Comparison of ENCODE assay signal across 25 mouse cellular contexts in genomic region chr12:77603832-77604501, GRCm38 (mm10).
DNase-seq lines count a peak whose midpoint lies in the region; ATAC-seq and TF ChIP-seq lines count a peak whose summit lies in the region.
"Had no signal": no experiment of that assay in that cellular context is flagged by ENCODE, and none has a peak within 500 bp of the region (broad histone marks: within the 10 kb centered on the region; RNA-seq: fewer than 3 reads in every experiment).

No protein-coding gene starts in this region.

- H3K27ac ChIP-seq in left cerebral cortex, adult 2 months: peak overlapping the region; percentile 34; the same call in 1 of the 2 replicates
- no peak overlapping the region for H3K27ac ChIP-seq in hindbrain, embryonic 11.5 days (ENCODE audit: low read depth, low read length)
- H3K27ac ChIP-seq in limb, embryonic 10.5 days: no peak overlapping the region
- H3K27ac ChIP-seq: embryonic facial prominence, embryonic 10.5 days; forebrain, embryonic 15.5 days; hindbrain, embryonic 14.5 days; kidney, postnatal 0 days; macrophage; neural tube, embryonic 13.5 days had no signal

- WGBS in hindbrain, embryonic 11.5 days: 91% methylated on average over 12 of the region's 12 CpGs
- 92% methylated on average over 12 of the region's 12 CpGs for WGBS in limb, embryonic 10.5 days

- intact Hi-C loops in left cerebral cortex, postnatal 10 days (cut with DNase I): no loop called here
- intact Hi-C loops in left cerebral cortex, adult 2 months (cut with DNase I): loop anchor here (2.0 to 5.0 kb wide), 2 partner anchors 58 to 399 kb away; no protein-coding TSS in a partner anchor

- no peak for TF ChIP-seq CTCF in left cerebral cortex, adult 2 months (IDR thresholded peaks at IDR 0.05)

- H3K9me3 ChIP-seq in hindbrain, embryonic 11.5 days (ENCODE audit: control insufficient read depth, low read length): no peaks in the 10 kb centered on the region
- H3K9me3 ChIP-seq in limb, embryonic 10.5 days (replicated peaks): no peaks in the 10 kb centered on the region
- H3K9me3 ChIP-seq: embryonic facial prominence, embryonic 10.5 days; forebrain, embryonic 15.5 days; neural tube, embryonic 13.5 days had no signal

- DNase-seq in frontal cortex, postnatal 36 days (ENCODE audit: low spot score in 2 of 2): peak; percentile 33 to 48
- DNase-seq in frontal cortex, postnatal 25 days (ENCODE audit: low spot score in 2 of 2): no peak
- DNase-seq in left cerebral cortex, adult 11 months (ENCODE audit: low spot score): peak; percentile 23
- no peak for DNase-seq in left cerebral cortex, postnatal 10 days (ENCODE audit: extremely low spot score in 1 of 2, low spot score in 2 of 2)
- peak in 1 of 2 experiments; percentile 28 for DNase-seq in left cerebral cortex, adult 2 months (ENCODE audit: extremely low spot score in 1 of 2, low spot score in 2 of 2)
- peak; percentile 31 to 41 for DNase-seq in right cerebral cortex, postnatal 36 days (ENCODE audit: low spot score in 2 of 2)
- DNase-seq in hindbrain, embryonic 11.5 days (ENCODE audit: low spot score): no peak
- no peak for DNase-seq in limb, embryonic 10.5 days (ENCODE audit: low spot score)
- DNase-seq: cerebellum, adult 11-12 months; cerebellum, postnatal 10 days; gastrocnemius, postnatal 36 days; heart, postnatal 36 days; kidney, adult 18-20 months; retina, postnatal 1 day; thymus, postnatal 36 days had no signal

- no peak for ATAC-seq in hindbrain, embryonic 11.5 days (ENCODE audit: low FRiP score)
- ATAC-seq: CD4-positive, CD25-positive, alpha-beta regulatory T cell, adult 4 months; forebrain, embryonic 15.5 days; inflammation-experienced regulatory T-cells, adult 6 months; midbrain, embryonic 16.5 days had no signal

- H3K4me2 ChIP-seq in hindbrain, embryonic 11.5 days (replicated peaks; ENCODE audit: low read depth, low read length): no peak overlapping the region
- H3K4me2 ChIP-seq: forebrain, embryonic 15.5 days; hindbrain, embryonic 14.5 days; neural tube, embryonic 13.5 days had no signal

- no peaks in the 10 kb centered on the region for H3K36me3 ChIP-seq in hindbrain, embryonic 11.5 days (ENCODE audit: control insufficient read depth, insufficient read depth, low read length)
- H3K36me3 ChIP-seq in limb, embryonic 10.5 days: no peaks in the 10 kb centered on the region
- H3K36me3 ChIP-seq: embryonic facial prominence, embryonic 10.5 days; forebrain, embryonic 15.5 days; neural tube, embryonic 13.5 days had no signal

- H3K4me1 ChIP-seq in hindbrain, embryonic 11.5 days (replicated peaks; ENCODE audit: control insufficient read depth, insufficient read depth, low read length): no peaks in the 10 kb centered on the region
- peaks cover 15% of the 10 kb centered on the region for H3K4me1 ChIP-seq in limb, embryonic 10.5 days
- H3K4me1 ChIP-seq: forebrain, embryonic 15.5 days had no signal

- no peaks in the 10 kb centered on the region for H3K27me3 ChIP-seq in hindbrain, embryonic 11.5 days (ENCODE audit: control insufficient read depth, insufficient read depth, low read length)
- H3K27me3 ChIP-seq in limb, embryonic 10.5 days (ENCODE audit: low read depth, poor library complexity, severe bottlenecking): no peaks in the 10 kb centered on the region
- H3K27me3 ChIP-seq: forebrain, embryonic 15.5 days; neural tube, embryonic 13.5 days had no signal

- no peak overlapping the region for H3K9ac ChIP-seq in hindbrain, embryonic 11.5 days (ENCODE audit: low read depth, low read length)
- H3K9ac ChIP-seq: forebrain, embryonic 15.5 days; hindbrain, embryonic 14.5 days; neural tube, embryonic 13.5 days had no signal

- no peak overlapping the region for H3K4me3 ChIP-seq in left cerebral cortex, adult 2 months
- H3K4me3 ChIP-seq in hindbrain, embryonic 11.5 days (ENCODE audit: low read depth, low read length): no peak overlapping the region
- H3K4me3 ChIP-seq in limb, embryonic 10.5 days: no peak overlapping the region
- H3K4me3 ChIP-seq: embryonic facial prominence, embryonic 10.5 days; forebrain, embryonic 15.5 days; myocyte; neural tube, embryonic 13.5 days had no signal

Comparison
In these comparisons a context has a peak if more than half of its experiments do, and no peak if none do; other contexts are left out.
1. DNase-seq: peak in frontal cortex, postnatal 36 days (2 of 2), left cerebral cortex, adult 11 months (single experiment) and right cerebral cortex, postnatal 36 days (2 of 2); none in frontal cortex, postnatal 25 days (0 of 2), left cerebral cortex, postnatal 10 days (0 of 2), hindbrain, embryonic 11.5 days (single experiment) and limb, embryonic 10.5 days (single experiment).